Mouse (Mus musculus): ENCODE measurements around the gene Cisd3. TPM values are rescaled to one million over a fixed set of nuclear protein-coding genes. Genes with fewer than 3 reads are reported as not detected.
A peak's percentile ranks its signal among the peaks of the same experiment; 100 is the strongest.

Gene Cisd3
- polyA plus RNA-seq, 1 experiment from 2014 or later: 52.6 TPM

DNA sequence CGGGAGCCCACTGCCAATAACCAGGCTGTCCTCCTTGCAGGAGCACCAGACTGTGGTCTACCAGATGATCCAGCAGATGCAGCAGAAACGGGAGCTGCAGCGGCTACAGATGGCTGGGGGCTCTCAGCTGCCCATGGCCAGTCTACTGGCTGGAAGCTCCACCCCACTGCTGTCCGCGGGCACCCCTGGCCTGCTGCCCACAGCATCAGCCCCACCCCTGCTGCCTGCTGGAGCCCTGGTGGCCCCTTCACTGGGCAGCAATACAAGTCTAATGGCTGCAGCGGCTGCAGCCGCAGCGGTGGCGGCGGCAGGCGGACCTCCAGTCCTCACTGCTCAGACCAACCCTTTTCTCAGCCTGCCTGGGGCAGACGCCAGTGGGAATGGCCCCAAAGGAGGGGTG is 5.2 kb upstream of the Cisd3 start:
- Histone ChIP-seq H3K4me1 (ENCODE audit: control insufficient read depth in 2 of 2, insufficient read depth in 2 of 2, low read length in 2 of 2) (peaks cover 8 to 12% of the 10 kb centered on the region in 2 experiments; a peak in 3 of 4 replicates), H3K4me3 (ENCODE audit: control insufficient read depth in 1 of 2, insufficient read depth in 1 of 2, low read depth in 1 of 2, low read length in 2 of 2) (no peak overlapping the region), H3K27me3 (ENCODE audit: control insufficient read depth, insufficient read depth, low read length) (no peaks in the 10 kb centered on the region), H3K27ac (replicated peaks in 1 of 2; ENCODE audit: control insufficient read depth in 1 of 2, insufficient read depth in 1 of 2, low read depth in 2 of 2, low read length in 2 of 2) (0 out of 4 replicates have a peak overlapping the region, but pooled peaks of 1 of the 2 experiments have one; percentile 9), H3K9ac (ENCODE audit: low read length) (no peak overlapping the region), H3K4me2 (ENCODE audit: low read length) (no peak overlapping the region), H3K36me3 (ENCODE audit: control insufficient read depth, insufficient read depth, low read length) (peaks cover 78% of the 10 kb centered on the region), H3K9me3 (ENCODE audit: control insufficient read depth, low read length) (no peaks in the 10 kb centered on the region)
- ATAC-seq (ENCODE audit: insufficient number of reproducible peaks, insufficient read depth, low FRiP score, low read depth): 0 out of 2 replicates have a peak, but pooled peaks have one; percentile 35
- WGBS: 76% methylated on average over 10 of the region's 12 CpGs

GRCm38 (mm10) chr11:97682504-97683055 is 3.0 kb upstream of the Cisd3 start:
- ATAC-seq (ENCODE audit: insufficient number of reproducible peaks, insufficient read depth, low FRiP score, low read depth): no peak
- Histone ChIP-seq H3K4me3 (ENCODE audit: control insufficient read depth in 1 of 2, insufficient read depth in 1 of 2, low read depth in 1 of 2, low read length in 2 of 2) (no peak overlapping the region), H3K4me2 (ENCODE audit: low read length) (no peak overlapping the region), H3K9me3 (ENCODE audit: control insufficient read depth, low read length) (no peaks in the 10 kb centered on the region), H3K27me3 (ENCODE audit: control insufficient read depth, insufficient read depth, low read length) (no peaks in the 10 kb centered on the region), H3K9ac (ENCODE audit: low read length) (no peak overlapping the region), H3K27ac (replicated peaks in 1 of 2; ENCODE audit: control insufficient read depth in 1 of 2, insufficient read depth in 1 of 2, low read depth in 2 of 2, low read length in 2 of 2) (no peak overlapping the region), H3K36me3 (ENCODE audit: control insufficient read depth, insufficient read depth, low read length) (peaks cover 56% of the 10 kb centered on the region), H3K4me1 (ENCODE audit: control insufficient read depth in 2 of 2, insufficient read depth in 2 of 2, low read length in 2 of 2) (peaks cover 16 to 21% of the 10 kb centered on the region in 2 experiments)
- 54% methylated on average over 6 of the region's 6 CpGs for WGBS

DNA sequence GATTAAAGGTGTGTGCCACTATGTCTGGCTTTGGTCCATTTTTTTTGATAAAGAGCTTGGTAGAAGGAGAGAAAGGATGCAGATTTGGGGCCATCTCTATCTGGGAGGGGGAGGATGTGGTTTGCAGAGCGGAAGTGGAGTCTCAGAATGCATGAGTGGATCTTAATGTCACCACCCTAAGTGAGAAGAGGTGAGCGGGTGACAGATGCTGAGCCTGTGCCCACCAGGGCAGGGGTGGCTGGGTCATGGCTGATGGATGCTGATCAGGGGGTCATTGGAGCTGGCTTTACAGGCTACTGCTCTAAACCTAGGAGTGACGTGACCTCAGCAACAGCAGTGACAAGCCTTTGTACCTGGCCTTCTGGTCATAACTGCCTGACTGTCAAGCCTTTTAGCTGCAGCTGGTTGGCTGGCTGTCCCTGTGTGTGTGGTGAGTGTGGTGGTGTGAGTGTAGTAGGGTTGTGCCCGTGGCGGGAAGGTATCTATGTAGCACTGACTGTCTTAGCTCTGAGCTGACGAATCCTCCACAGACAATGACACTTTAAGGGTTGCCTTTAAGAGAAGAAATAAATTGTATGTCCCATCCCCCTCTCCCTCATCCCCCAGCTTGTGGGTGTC is 1.5 kb upstream of the Cisd3 start:
- no peaks in the 10 kb centered on the region for H3K9me3 ChIP-seq (ENCODE audit: control insufficient read depth, low read length)
- ATAC-seq (ENCODE audit: insufficient number of reproducible peaks, insufficient read depth, low FRiP score, low read depth): no peak
- WGBS: 75% methylated on average over 6 of the region's 6 CpGs
- H3K27ac ChIP-seq (replicated peaks in 1 of 2; ENCODE audit: control insufficient read depth in 1 of 2, insufficient read depth in 1 of 2, low read depth in 2 of 2, low read length in 2 of 2): no peak overlapping the region
- H3K36me3 ChIP-seq (ENCODE audit: control insufficient read depth, insufficient read depth, low read length): peaks cover 48% of the 10 kb centered on the region
- H3K4me1 ChIP-seq (ENCODE audit: control insufficient read depth in 2 of 2, insufficient read depth in 2 of 2, low read length in 2 of 2): peaks cover 16 to 21% of the 10 kb centered on the region in 2 experiments
- no peak overlapping the region for H3K4me2 ChIP-seq (ENCODE audit: low read length)
- no peaks in the 10 kb centered on the region for H3K27me3 ChIP-seq (ENCODE audit: control insufficient read depth, insufficient read depth, low read length)
- no peak overlapping the region for H3K9ac ChIP-seq (ENCODE audit: low read length)
- no peak overlapping the region for H3K4me3 ChIP-seq (ENCODE audit: control insufficient read depth in 1 of 2, insufficient read depth in 1 of 2, low read depth in 1 of 2, low read length in 2 of 2)

DNA sequence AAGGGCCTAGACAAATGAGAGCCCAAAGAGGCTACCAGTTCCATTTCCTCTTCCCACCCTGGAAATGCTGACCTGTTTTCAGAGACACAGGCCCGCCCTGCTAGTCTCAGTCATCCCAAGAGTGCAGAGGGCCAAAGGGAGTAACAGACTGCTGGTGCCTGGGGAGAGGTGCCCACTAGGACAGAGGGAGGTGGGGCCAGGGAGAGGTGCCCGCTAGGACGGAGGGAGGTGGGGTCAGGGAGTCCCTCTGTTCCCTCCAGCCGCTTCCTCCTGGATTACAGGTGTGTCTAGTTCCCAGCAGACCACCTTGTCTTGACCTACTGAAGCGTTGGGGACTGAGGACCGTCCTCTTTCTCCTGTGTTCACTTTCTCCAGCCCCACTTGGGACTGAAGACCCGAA is 860 bp upstream of the Cisd3 start:
- Histone ChIP-seq H3K27ac (replicated peaks in 1 of 2; ENCODE audit: control insufficient read depth in 1 of 2, insufficient read depth in 1 of 2, low read depth in 2 of 2, low read length in 2 of 2) (peak overlapping the region in 1 of 2 experiments; percentile 58; a peak in 2 of 4 replicates), H3K9ac (ENCODE audit: low read length) (peak overlapping the region; percentile 30; the same call in 1 of the 2 replicates), H3K4me3 (ENCODE audit: control insufficient read depth in 1 of 2, insufficient read depth in 1 of 2, low read depth in 1 of 2, low read length in 2 of 2) (no peak overlapping the region), H3K27me3 (ENCODE audit: control insufficient read depth, insufficient read depth, low read length) (no peaks in the 10 kb centered on the region), H3K4me2 (ENCODE audit: low read length) (peak overlapping the region; percentile 73; the same call in 1 of the 2 replicates), H3K4me1 (ENCODE audit: control insufficient read depth in 2 of 2, insufficient read depth in 2 of 2, low read length in 2 of 2) (peaks cover 16 to 21% of the 10 kb centered on the region in 2 experiments), H3K9me3 (ENCODE audit: control insufficient read depth, low read length) (no peaks in the 10 kb centered on the region), H3K36me3 (ENCODE audit: control insufficient read depth, insufficient read depth, low read length) (peaks cover 48% of the 10 kb centered on the region)
- no peak for ATAC-seq (ENCODE audit: insufficient number of reproducible peaks, insufficient read depth, low FRiP score, low read depth)
- WGBS: 37% methylated on average over 7 of the region's 7 CpGs

- peaks cover 48% of the 10 kb centered on the region for H3K36me3 ChIP-seq (ENCODE audit: control insufficient read depth, insufficient read depth, low read length)
- 73% methylated on average over 11 of the region's 11 CpGs for WGBS
- peaks cover 11 to 12% of the 10 kb centered on the region in 2 experiments for H3K4me1 ChIP-seq (ENCODE audit: control insufficient read depth in 2 of 2, insufficient read depth in 2 of 2, low read length in 2 of 2)
- peak overlapping the region; percentile 34 to 39 for H3K4me3 ChIP-seq (ENCODE audit: control insufficient read depth in 1 of 2, insufficient read depth in 1 of 2, low read depth in 1 of 2, low read length in 2 of 2)
- no peak for ATAC-seq (ENCODE audit: insufficient number of reproducible peaks, insufficient read depth, low FRiP score, low read depth)
- H3K27ac ChIP-seq (replicated peaks in 1 of 2; ENCODE audit: control insufficient read depth in 1 of 2, insufficient read depth in 1 of 2, low read depth in 2 of 2, low read length in 2 of 2): peak overlapping the region in 1 of 2 experiments; percentile 58; a peak in 1 of 4 replicates
- H3K4me2 ChIP-seq (ENCODE audit: low read length): peak overlapping the region; percentile 73
- peak overlapping the region; percentile 70 for H3K9ac ChIP-seq (ENCODE audit: low read length)
- H3K9me3 ChIP-seq (ENCODE audit: control insufficient read depth, low read length): no peaks in the 10 kb centered on the region
- H3K27me3 ChIP-seq (ENCODE audit: control insufficient read depth, insufficient read depth, low read length): no peaks in the 10 kb centered on the region
These were observed 789 bp downstream of the Cisd3 start for GRCm38 (mm10) chr11:97686322-97686908.

- Histone ChIP-seq H3K36me3 (ENCODE audit: control insufficient read depth, insufficient read depth, low read length) (peaks cover 48% of the 10 kb centered on the region), H3K4me1 (ENCODE audit: control insufficient read depth in 2 of 2, insufficient read depth in 2 of 2, low read length in 2 of 2) (peaks cover 11 to 12% of the 10 kb centered on the region in 2 experiments), H3K9me3 (ENCODE audit: control insufficient read depth, low read length) (no peaks in the 10 kb centered on the region), H3K27me3 (ENCODE audit: control insufficient read depth, insufficient read depth, low read length) (no peaks in the 10 kb centered on the region), H3K9ac (ENCODE audit: low read length) (peak overlapping the region; percentile 35), H3K27ac (replicated peaks in 1 of 2; ENCODE audit: control insufficient read depth in 1 of 2, insufficient read depth in 1 of 2, low read depth in 2 of 2, low read length in 2 of 2) (no peak overlapping the region), H3K4me3 (ENCODE audit: control insufficient read depth in 1 of 2, insufficient read depth in 1 of 2, low read depth in 1 of 2, low read length in 2 of 2) (no peak overlapping the region), H3K4me2 (ENCODE audit: low read length) (0 out of 2 replicates have a peak overlapping the region, but pooled peaks have one; percentile 73)
- ATAC-seq (ENCODE audit: insufficient number of reproducible peaks, insufficient read depth, low FRiP score, low read depth): no peak
- WGBS: 82% methylated on average over 3 of the region's 3 CpGs
These were observed 1.4 kb downstream of the Cisd3 start for GRCm38 (mm10) chr11:97687061-97687460.

- H3K4me2 ChIP-seq (ENCODE audit: low read length): no peak overlapping the region
- peaks cover 49% of the 10 kb centered on the region for H3K36me3 ChIP-seq (ENCODE audit: control insufficient read depth, insufficient read depth, low read length)
- H3K9ac ChIP-seq (ENCODE audit: low read length): no peak overlapping the region
- no peak overlapping the region for H3K27ac ChIP-seq (replicated peaks in 1 of 2; ENCODE audit: control insufficient read depth in 1 of 2, insufficient read depth in 1 of 2, low read depth in 2 of 2, low read length in 2 of 2)
- H3K27me3 ChIP-seq (ENCODE audit: control insufficient read depth, insufficient read depth, low read length): no peaks in the 10 kb centered on the region
- no peaks in the 10 kb centered on the region for H3K9me3 ChIP-seq (ENCODE audit: control insufficient read depth, low read length)
- 28% methylated on average over 10 of the region's 10 CpGs for WGBS
- H3K4me1 ChIP-seq (ENCODE audit: control insufficient read depth in 2 of 2, insufficient read depth in 2 of 2, low read length in 2 of 2): peaks cover 16 to 19% of the 10 kb centered on the region in 2 experiments
- H3K4me3 ChIP-seq (ENCODE audit: control insufficient read depth in 1 of 2, insufficient read depth in 1 of 2, low read depth in 1 of 2, low read length in 2 of 2): no peak overlapping the region
- ATAC-seq (ENCODE audit: insufficient number of reproducible peaks, insufficient read depth, low FRiP score, low read depth): no peak
These were observed 4.2 kb downstream of the Cisd3 start for GRCm38 (mm10) chr11:97689861-97690260.

All from heart, embryonic 14.5 days (tissue).